In genomic region chr2:66124591-66125271, GRCm38 (mm10) we compare ENCODE assay signal across 8 mouse cellular contexts. TPM values are rescaled to one million over a fixed set of nuclear protein-coding genes. Genes with fewer than 3 reads are reported as not detected.
DNase-seq lines count a peak whose midpoint lies in the region; ATAC-seq and TF ChIP-seq lines count a peak whose summit lies in the region.

Gene Galnt3, minus strand, starts transcription at chr2:66124994.

- TF ChIP-seq CTCF in heart, adult 2 months (IDR thresholded peaks at IDR 0.05): no peak
- TF ChIP-seq CTCF in lung, embryonic 14.5 days (IDR thresholded peaks at IDR 0.05; ENCODE audit: low read depth): no peak
- no peak for TF ChIP-seq CTCF in thymus, adult 2 months (IDR thresholded peaks at IDR 0.05; ENCODE audit: borderline replicate concordance, control insufficient read depth, extremely low read depth, insufficient read depth, low read length, poor library complexity)

- TF ChIP-seq EP300 in heart, adult 2 months (IDR thresholded peaks at IDR 0.05; ENCODE audit: insufficient read depth, low read depth, low read length): no peak

- H3K4me1 ChIP-seq in heart, adult 2 months (ENCODE audit: control insufficient read depth, insufficient read depth, low read length): no peaks in the 10 kb centered on the region
- no peaks in the 10 kb centered on the region for H3K4me1 ChIP-seq in lung, embryonic 14.5 days (ENCODE audit: insufficient read depth)
- H3K4me1 ChIP-seq in neural tube, embryonic 12.5 days: peaks cover 11% of the 10 kb centered on the region
- peaks cover 15% of the 10 kb centered on the region for H3K4me1 ChIP-seq in thymus, adult 2 months (replicated peaks; ENCODE audit: control insufficient read depth, insufficient read depth, low read length)

- WGBS in heart, adult 2 months: under 1% methylated on average over 61 of the region's 74 CpGs
- under 1% methylated on average over 70 of the region's 74 CpGs for WGBS in lung, embryonic 14.5 days
- WGBS in neural tube, embryonic 12.5 days: under 1% methylated on average over 69 of the region's 74 CpGs
- under 1% methylated on average over 74 of the region's 74 CpGs for WGBS in thymus, adult 2 months

- no peak within 1 kb of the TSS for H3K27ac ChIP-seq in heart, adult 2 months
- H3K27ac ChIP-seq in lung, embryonic 14.5 days (ENCODE audit: low read depth): peak within 1 kb of the TSS; percentile 70
- no peak within 1 kb of the TSS for H3K27ac ChIP-seq in neural tube, embryonic 12.5 days
- no peak within 1 kb of the TSS for H3K27ac ChIP-seq in thymus, adult 2 months (ENCODE audit: control insufficient read depth, insufficient read depth, low read length)

- intact Hi-C loops in heart, adult 2 months (cut with DNase I): no loop called here
- intact Hi-C loops in heart, postnatal 25 days (cut with DNase I): no loop called here
- intact Hi-C loops in heart, postnatal 14 days (cut with DNase I): no loop called here

- H3K4me3 ChIP-seq in heart, adult 2 months: peak within 1 kb of the TSS; percentile 38
- H3K4me3 ChIP-seq in lung, embryonic 14.5 days (ENCODE audit: low read depth, low read length): peak within 1 kb of the TSS; percentile 67
- peak within 1 kb of the TSS; percentile 76 for H3K4me3 ChIP-seq in neural tube, embryonic 12.5 days
- peak within 1 kb of the TSS; percentile 42 for H3K4me3 ChIP-seq in thymus, adult 2 months (ENCODE audit: control insufficient read depth, insufficient read depth, low read length)

- TF ChIP-seq POLR2A in heart, adult 2 months (IDR thresholded peaks at IDR 0.05; ENCODE audit: insufficient read depth, low read depth, low read length): no peak
- no peak for TF ChIP-seq POLR2A in thymus, adult 2 months (IDR thresholded peaks at IDR 0.05; ENCODE audit: control insufficient read depth, extremely low read depth, insufficient read depth, low read length, poor library complexity)

- peak; percentile 81 for ATAC-seq in lung, embryonic 14.5 days (ENCODE audit: insufficient read depth)
- ATAC-seq in neural tube, embryonic 12.5 days (ENCODE audit: low FRiP score, low read depth): peak; percentile 49

- 0 out of 2 replicates have a peak within 1 kb of the TSS, but pooled peaks have one; percentile 16 for H3K9ac ChIP-seq in heart, adult 2 months (ENCODE audit: low read depth, low read length)
- H3K9ac ChIP-seq in lung, embryonic 14.5 days: peak within 1 kb of the TSS; percentile 58
- H3K9ac ChIP-seq in neural tube, embryonic 12.5 days: peak within 1 kb of the TSS; percentile 57

- DNase-seq in heart, adult 2 months: peak; percentile 12 to 28
- no peak for DNase-seq in heart, postnatal 25 days (ENCODE audit: low spot score)
- DNase-seq in embryo, embryonic 10 days (ENCODE audit: low spot score): peak; percentile 51
- peak; percentile 6 to 14 for DNase-seq in heart, postnatal 14 days
- DNase-seq in kidney, postnatal 36 days: peak; percentile 75 to 87
- peak; percentile 68 for DNase-seq in lung, embryonic 14.5 days
- DNase-seq in thymus, adult 2 months: peak; percentile 18

- H3K36me3 ChIP-seq in heart, adult 2 months (ENCODE audit: control insufficient read depth, insufficient read depth, low read length): no peaks in the 10 kb centered on the region
- H3K36me3 ChIP-seq in lung, embryonic 14.5 days (ENCODE audit: insufficient read depth): no peaks in the 10 kb centered on the region
- no peaks in the 10 kb centered on the region for H3K36me3 ChIP-seq in neural tube, embryonic 12.5 days
- H3K36me3 ChIP-seq in thymus, adult 2 months (ENCODE audit: control insufficient read depth, insufficient read depth, low read length): no peaks in the 10 kb centered on the region

- H3K4me2 ChIP-seq in lung, embryonic 14.5 days: peak within 1 kb of the TSS; percentile 100
- H3K4me2 ChIP-seq in neural tube, embryonic 12.5 days (replicated peaks): peak within 1 kb of the TSS; percentile 100

- no peaks in the 10 kb centered on the region for H3K9me3 ChIP-seq in lung, embryonic 14.5 days (ENCODE audit: low read depth, low read length)
- no peaks in the 10 kb centered on the region for H3K9me3 ChIP-seq in neural tube, embryonic 12.5 days

- H3K79me2 ChIP-seq in heart, adult 2 months (replicated peaks; ENCODE audit: control insufficient read depth, insufficient read depth, low read length): no peaks in the 10 kb centered on the region

- H3K27me3 ChIP-seq in heart, adult 2 months (ENCODE audit: control insufficient read depth, insufficient read depth, low read length): peaks cover 14% of the 10 kb centered on the region
- peaks cover 24% of the 10 kb centered on the region; the same call in 1 of the 2 replicates for H3K27me3 ChIP-seq in lung, embryonic 14.5 days (ENCODE audit: insufficient read depth, low read length)
- peaks cover 30% of the 10 kb centered on the region for H3K27me3 ChIP-seq in neural tube, embryonic 12.5 days (replicated peaks)
- H3K27me3 ChIP-seq in thymus, adult 2 months (ENCODE audit: control insufficient read depth, insufficient read depth, low read length): 0 out of 2 replicates have a peak, but pooled peaks cover 3% of the 10 kb centered on the region

RNA-seq across cellular contexts. Expression of gene Galnt3, which starts in this region (rescaled TPM):
- under 1 TPM in 1 of 2 experiments, not detected in 1; 0.13 TPM for total RNA-seq in heart, adult 2 months (2021)
- polyA plus RNA-seq in heart, adult 2 months (2012; rRNA removed): 0.18 and 0.59 TPM in 2 replicates
- not detected for total RNA-seq in heart, postnatal 25 days (2021)
- total RNA-seq in heart, postnatal 14 days (2021): under 1 TPM; 0.32 to 0.33 TPM
- polyA plus RNA-seq in lung, embryonic 14.5 days (2014; fragmentation: Nextera tagmentation; extraction: Ambion mirVana): 11.2 and 12.4 TPM in 2 replicates
- polyA plus RNA-seq in neural tube, embryonic 12.5 days (2016; fragmentation: Nextera tagmentation; extraction: Ambion mirVana): 0.70 and 1.0 TPM in 2 replicates
- polyA plus RNA-seq in thymus, adult 2 months (2012; rRNA removed): 0.66 and 1.3 TPM in 2 replicates

Comparison
In these comparisons a context has a peak if more than half of its experiments do, and no peak if none do; other contexts are left out.
1. Peak in DNase-seq, H3K4me3 ChIP-seq and H3K9ac ChIP-seq in heart, adult 2 months; RNA of the gene not detected or under 1 TPM.
2. Peak in DNase-seq in heart, postnatal 14 days; RNA of the gene not detected or under 1 TPM.